Mouse (Mus musculus): ENCODE results near the gene Lmx1b. TPM values are rescaled to one million over a fixed set of nuclear protein-coding genes. Genes with fewer than 3 reads are reported as not detected.

The Lmx1b gene
- polyA plus RNA-seq, 1 experiment from 2014 or later, result not detected

GRCm38 (mm10) chr2:33639301-33640170 lies 775 bp downstream of the Lmx1b start:
- TF ChIP-seq CTCF (IDR thresholded peaks at IDR 0.05; ENCODE audit: low read depth), result no peak
- H3K9me3 ChIP-seq (ENCODE audit: control insufficient read depth), result no peaks in the 10 kb centered on the region
- 0 out of 2 replicates have a peak, but pooled peaks cover 4% of the 10 kb centered on the region for H3K4me1 ChIP-seq (replicated peaks; ENCODE audit: control insufficient read depth, insufficient read depth, low read length)
- peaks cover 100% of the 10 kb centered on the region for H3K27me3 ChIP-seq (replicated peaks; ENCODE audit: control insufficient read depth, insufficient read depth, low read length)
- 0 out of 2 replicates have a peak, but pooled peaks have one; percentile 26 for ATAC-seq
- no peak overlapping the region for H3K9ac ChIP-seq (ENCODE audit: low read depth, low read length)
- H3K4me2 ChIP-seq (replicated peaks; ENCODE audit: low read depth), result peak overlapping the region; percentile 46
- no peak overlapping the region for H3K27ac ChIP-seq (ENCODE audit: low read depth, low read length)
- no peaks in the 10 kb centered on the region for H3K36me3 ChIP-seq (ENCODE audit: control insufficient read depth, insufficient read depth)
- peak overlapping the region; percentile 25; the same call in 1 of the 2 replicates for H3K4me3 ChIP-seq (ENCODE audit: low read depth, low read length)
- 1% methylated on average over 71 of the region's 71 CpGs for WGBS

- no peak overlapping the region for H3K4me2 ChIP-seq (replicated peaks; ENCODE audit: low read depth)
- ATAC-seq, result no peak
- 44% methylated on average over 6 of the region's 6 CpGs for WGBS
- 0 out of 2 replicates have a peak, but pooled peaks cover 4% of the 10 kb centered on the region for H3K4me1 ChIP-seq (replicated peaks; ENCODE audit: control insufficient read depth, insufficient read depth, low read length)
- no peak overlapping the region for H3K9ac ChIP-seq (ENCODE audit: low read depth, low read length)
- H3K4me3 ChIP-seq (ENCODE audit: low read depth, low read length), result no peak overlapping the region
- H3K9me3 ChIP-seq (ENCODE audit: control insufficient read depth), result no peaks in the 10 kb centered on the region
- H3K27ac ChIP-seq (ENCODE audit: low read depth, low read length), result no peak overlapping the region
- TF ChIP-seq CTCF (IDR thresholded peaks at IDR 0.05; ENCODE audit: low read depth), result no peak
- no peaks in the 10 kb centered on the region for H3K36me3 ChIP-seq (ENCODE audit: control insufficient read depth, insufficient read depth)
- H3K27me3 ChIP-seq (replicated peaks; ENCODE audit: control insufficient read depth, insufficient read depth, low read length), result peaks cover 100% of the 10 kb centered on the region
Observed at GRCm38 (mm10) chr2:33638141-33638733, 2.1 kb downstream of the Lmx1b start.

GRCm38 (mm10) chr2:33637288-33637687 lies 3.0 kb downstream of the Lmx1b start:
- WGBS, result 8% methylated on average over 7 of the region's 7 CpGs
- Histone ChIP-seq H3K27ac (ENCODE audit: low read depth, low read length) (no peak overlapping the region), H3K4me3 (ENCODE audit: low read depth, low read length) (no peak overlapping the region), H3K9me3 (ENCODE audit: control insufficient read depth) (no peaks in the 10 kb centered on the region), H3K4me1 (replicated peaks; ENCODE audit: control insufficient read depth, insufficient read depth, low read length) (0 out of 2 replicates have a peak, but pooled peaks cover 4% of the 10 kb centered on the region), H3K27me3 (replicated peaks; ENCODE audit: control insufficient read depth, insufficient read depth, low read length) (peaks cover 100% of the 10 kb centered on the region), H3K4me2 (replicated peaks; ENCODE audit: low read depth) (no peak overlapping the region), H3K36me3 (ENCODE audit: control insufficient read depth, insufficient read depth) (no peaks in the 10 kb centered on the region), H3K9ac (ENCODE audit: low read depth, low read length) (no peak overlapping the region)
- ATAC-seq, result no peak
- TF ChIP-seq CTCF (IDR thresholded peaks at IDR 0.05; ENCODE audit: low read depth), result no peak

- Histone ChIP-seq H3K27ac (ENCODE audit: low read depth, low read length) (no peak overlapping the region), H3K27me3 (replicated peaks; ENCODE audit: control insufficient read depth, insufficient read depth, low read length) (peaks cover 100% of the 10 kb centered on the region), H3K9ac (ENCODE audit: low read depth, low read length) (no peak overlapping the region), H3K9me3 (ENCODE audit: control insufficient read depth) (no peaks in the 10 kb centered on the region), H3K4me2 (replicated peaks; ENCODE audit: low read depth) (no peak overlapping the region), H3K4me1 (replicated peaks; ENCODE audit: control insufficient read depth, insufficient read depth, low read length) (0 out of 2 replicates have a peak, but pooled peaks cover 4% of the 10 kb centered on the region), H3K4me3 (ENCODE audit: low read depth, low read length) (peak overlapping the region; percentile 3), H3K36me3 (ENCODE audit: control insufficient read depth, insufficient read depth) (no peaks in the 10 kb centered on the region)
- no peak for TF ChIP-seq CTCF (IDR thresholded peaks at IDR 0.05; ENCODE audit: low read depth)
- ATAC-seq, result no peak
- 2% methylated on average over 26 of the region's 26 CpGs for whole genome bisulfite sequencing
Observed at GRCm38 (mm10) chr2:33636628-33637188, 3.6 kb downstream of the Lmx1b start.

- Histone ChIP-seq H3K27ac (ENCODE audit: low read depth, low read length) (no peak overlapping the region), H3K4me3 (ENCODE audit: low read depth, low read length) (peak overlapping the region; percentile 3; the same call in 1 of the 2 replicates), H3K36me3 (ENCODE audit: control insufficient read depth, insufficient read depth) (no peaks in the 10 kb centered on the region), H3K9ac (ENCODE audit: low read depth, low read length) (no peak overlapping the region), H3K4me1 (replicated peaks; ENCODE audit: control insufficient read depth, insufficient read depth, low read length) (0 out of 2 replicates have a peak, but pooled peaks cover 4% of the 10 kb centered on the region), H3K4me2 (replicated peaks; ENCODE audit: low read depth) (no peak overlapping the region), H3K27me3 (replicated peaks; ENCODE audit: control insufficient read depth, insufficient read depth, low read length) (peaks cover 100% of the 10 kb centered on the region), H3K9me3 (ENCODE audit: control insufficient read depth) (no peaks in the 10 kb centered on the region)
- 2% methylated on average over 21 of the region's 21 CpGs for WGBS
- ATAC-seq, result no peak
- TF ChIP-seq CTCF (IDR thresholded peaks at IDR 0.05; ENCODE audit: low read depth), result no peak
Observed at GRCm38 (mm10) chr2:33636117-33636521, 4.2 kb downstream of the Lmx1b start.
